12 mouse cellular contexts compared by ENCODE assay signal in the genomic region with DNA sequence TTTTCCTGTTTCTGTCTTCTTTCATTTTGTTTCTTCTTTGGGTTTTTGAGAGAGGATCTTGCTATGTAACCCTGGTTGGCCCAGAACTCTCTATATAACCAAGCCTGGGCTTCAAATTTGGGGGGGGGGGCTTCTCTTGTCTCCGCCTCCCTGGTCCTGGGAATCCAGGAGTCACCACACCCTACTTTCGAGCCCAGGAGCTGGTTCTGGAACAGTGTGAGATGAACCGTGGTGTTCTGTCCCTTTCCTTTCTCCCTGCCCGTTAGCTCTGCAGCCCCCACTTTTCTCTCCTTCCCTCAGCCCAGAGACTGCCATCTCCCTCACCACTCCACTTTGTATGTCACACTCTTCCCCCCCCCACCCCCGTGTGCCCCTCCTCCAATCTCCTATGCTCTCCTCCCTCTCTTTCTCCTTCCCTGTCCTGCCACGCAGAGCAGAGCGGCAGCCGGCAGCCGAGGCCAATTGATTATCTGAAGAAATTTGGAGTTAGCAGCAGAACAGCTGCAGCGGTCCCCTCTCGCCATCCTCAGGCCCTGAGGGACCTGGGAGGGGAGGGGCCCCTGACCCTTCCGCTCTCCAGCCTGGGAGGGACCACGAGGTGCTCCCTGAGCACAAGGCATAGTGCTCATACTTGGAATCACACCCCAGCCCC. TPM values are rescaled to one million over a fixed set of nuclear protein-coding genes. Genes with fewer than 3 reads are reported as not detected.
DNase-seq lines count a peak whose midpoint lies in the region; ATAC-seq and TF ChIP-seq lines count a peak whose summit lies in the region.
"Had no signal": no experiment of that assay in that cellular context is flagged by ENCODE, and none has a peak within 500 bp of the region (broad histone marks: within the 10 kb centered on the region; RNA-seq: fewer than 3 reads in every experiment).

No protein-coding gene starts in this region.

- TF ChIP-seq CTCF in kidney, postnatal 0 days (IDR thresholded peaks at IDR 0.05; ENCODE audit: low read depth) = no peak

- H3K4me1 ChIP-seq in kidney, postnatal 0 days (replicated peaks; ENCODE audit: insufficient read depth, low read length) = peaks cover 10% of the 10 kb centered on the region; the same call in 1 of the 2 replicates
- peaks cover 58% of the 10 kb centered on the region for H3K4me1 ChIP-seq in forebrain, embryonic 12.5 days
- peaks cover 34% of the 10 kb centered on the region for H3K4me1 ChIP-seq in limb, embryonic 13.5 days
- peaks cover 34% of the 10 kb centered on the region for H3K4me1 ChIP-seq in neural tube, embryonic 15.5 days
- H3K4me1 ChIP-seq in intestine, embryonic 16.5 days (ENCODE audit: control insufficient read depth, insufficient read depth, low read length) = peaks cover 20% of the 10 kb centered on the region

- 0 out of 2 replicates have a peak overlapping the region, but pooled peaks have one; percentile 30 for H3K4me2 ChIP-seq in kidney, postnatal 0 days (ENCODE audit: low read length)
- H3K4me2 ChIP-seq in forebrain, embryonic 12.5 days = peak overlapping the region; percentile 31
- H3K4me2 ChIP-seq in limb, embryonic 13.5 days (replicated peaks) = no peak overlapping the region
- H3K4me2 ChIP-seq in neural tube, embryonic 15.5 days = peak overlapping the region; percentile 40
- no peak overlapping the region for H3K4me2 ChIP-seq in intestine, embryonic 16.5 days (ENCODE audit: low read depth, low read length)

- no peak overlapping the region for H3K9ac ChIP-seq in kidney, postnatal 0 days (ENCODE audit: low read depth, low read length)
- H3K9ac ChIP-seq in forebrain, embryonic 12.5 days = 0 out of 2 replicates have a peak overlapping the region, but pooled peaks have one; percentile 21
- H3K9ac ChIP-seq in limb, embryonic 13.5 days = no peak overlapping the region
- H3K9ac ChIP-seq in neural tube, embryonic 15.5 days (replicated peaks) = peak overlapping the region; percentile 26; the same call in 1 of the 2 replicates
- H3K9ac ChIP-seq in intestine, embryonic 16.5 days (ENCODE audit: low read depth, low read length) = no peak overlapping the region
- H3K9ac ChIP-seq: liver, embryonic 12.5 days had no signal

- DNase-seq in kidney, postnatal 0 days (ENCODE audit: low spot score) = no peak
- no peak for DNase-seq in kidney, postnatal 36 days
- no peak for DNase-seq in natural killer cell, adult 2 months (ENCODE audit: low spot score in 2 of 2)
- DNase-seq in spleen, adult 18-20 months = no peak
- DNase-seq: adrenal gland, postnatal 36 days; kidney, adult 8-10 months; thymus, postnatal 4 days had no signal

- H3K27ac ChIP-seq in kidney, postnatal 0 days = no peak overlapping the region
- peak overlapping the region; percentile 88 for H3K27ac ChIP-seq in forebrain, embryonic 12.5 days
- no peak overlapping the region for H3K27ac ChIP-seq in limb, embryonic 13.5 days
- H3K27ac ChIP-seq in neural tube, embryonic 15.5 days (replicated peaks) = peak overlapping the region; percentile 77
- no peak overlapping the region for H3K27ac ChIP-seq in intestine, embryonic 16.5 days (ENCODE audit: low read length)
- H3K27ac ChIP-seq: liver, embryonic 12.5 days had no signal

- peaks cover 7% of the 10 kb centered on the region; the same call in 1 of the 2 replicates for H3K27me3 ChIP-seq in kidney, postnatal 0 days (ENCODE audit: insufficient read depth, low read length)
- H3K27me3 ChIP-seq in forebrain, embryonic 12.5 days = peaks cover 26% of the 10 kb centered on the region
- peaks cover 51% of the 10 kb centered on the region for H3K27me3 ChIP-seq in limb, embryonic 13.5 days
- no peaks in the 10 kb centered on the region for H3K27me3 ChIP-seq in neural tube, embryonic 15.5 days (replicated peaks)
- peaks cover 8% of the 10 kb centered on the region for H3K27me3 ChIP-seq in intestine, embryonic 16.5 days (replicated peaks; ENCODE audit: control insufficient read depth, insufficient read depth, low read length)

- no peaks in the 10 kb centered on the region for H3K36me3 ChIP-seq in kidney, postnatal 0 days (ENCODE audit: insufficient read depth, low read length)
- H3K36me3 ChIP-seq in forebrain, embryonic 12.5 days (replicated peaks) = 0 out of 2 replicates have a peak, but pooled peaks cover 4% of the 10 kb centered on the region
- H3K36me3 ChIP-seq in limb, embryonic 13.5 days = no peaks in the 10 kb centered on the region
- no peaks in the 10 kb centered on the region for H3K36me3 ChIP-seq in neural tube, embryonic 15.5 days
- no peaks in the 10 kb centered on the region for H3K36me3 ChIP-seq in intestine, embryonic 16.5 days (ENCODE audit: control insufficient read depth, insufficient read depth, low read length)
- H3K36me3 ChIP-seq: liver, embryonic 12.5 days had no signal

- ATAC-seq in kidney, postnatal 0 days (replicated peaks; ENCODE audit: low FRiP score, low read depth) = no peak
- peak; percentile 34 for ATAC-seq in forebrain, embryonic 12.5 days (ENCODE audit: low FRiP score)
- ATAC-seq in limb, embryonic 13.5 days (ENCODE audit: low FRiP score, low read depth) = 0 out of 2 replicates have a peak, but pooled peaks have one; percentile 16
- ATAC-seq in neural tube, embryonic 15.5 days (ENCODE audit: low FRiP score) = 0 out of 2 replicates have a peak, but pooled peaks have one; percentile 4
- ATAC-seq in intestine, embryonic 16.5 days = no peak
- ATAC-seq: liver, embryonic 12.5 days had no signal

- H3K9me3 ChIP-seq in kidney, postnatal 0 days (replicated peaks; ENCODE audit: low read length) = no peaks in the 10 kb centered on the region
- H3K9me3 ChIP-seq in forebrain, embryonic 12.5 days = no peaks in the 10 kb centered on the region
- H3K9me3 ChIP-seq in limb, embryonic 13.5 days = no peaks in the 10 kb centered on the region
- H3K9me3 ChIP-seq in neural tube, embryonic 15.5 days (replicated peaks) = no peaks in the 10 kb centered on the region
- H3K9me3 ChIP-seq in intestine, embryonic 16.5 days (ENCODE audit: control insufficient read depth, low read length) = no peaks in the 10 kb centered on the region
- H3K9me3 ChIP-seq: liver, embryonic 12.5 days had no signal

- no peak overlapping the region for H3K4me3 ChIP-seq in kidney, postnatal 0 days (replicated peaks; ENCODE audit: low read depth, low read length)
- H3K4me3 ChIP-seq in forebrain, embryonic 12.5 days (replicated peaks) = no peak overlapping the region
- H3K4me3 ChIP-seq in limb, embryonic 13.5 days = no peak overlapping the region
- H3K4me3 ChIP-seq in neural tube, embryonic 15.5 days (replicated peaks) = no peak overlapping the region
- no peak overlapping the region for H3K4me3 ChIP-seq in intestine, embryonic 16.5 days (ENCODE audit: low read length)
- H3K4me3 ChIP-seq: liver, embryonic 12.5 days had no signal

- 28% methylated on average over 13 of the region's 13 CpGs for WGBS in kidney, postnatal 0 days
- 24% methylated on average over 13 of the region's 13 CpGs for WGBS in forebrain, embryonic 12.5 days
- 25% methylated on average over 13 of the region's 13 CpGs for WGBS in limb, embryonic 13.5 days
- WGBS in neural tube, embryonic 15.5 days = 12% methylated on average over 13 of the region's 13 CpGs
- WGBS in intestine, embryonic 16.5 days = 35% methylated on average over 13 of the region's 13 CpGs

RNA-seq across cellular contexts. Expression of gene Nhlh1, which starts 8.1 kb away (rescaled TPM):
- not detected in 2 replicates for polyA plus RNA-seq in kidney, postnatal 0 days (2015; fragmentation: Nextera tagmentation; extraction: Ambion mirVana)
- polyA plus RNA-seq in forebrain, embryonic 12.5 days (2016; fragmentation: Nextera tagmentation; extraction: Ambion mirVana) = 9.0 and 9.8 TPM in 2 replicates
- polyA plus RNA-seq in limb, embryonic 13.5 days (2015; fragmentation: Nextera tagmentation; extraction: Ambion mirVana) = not detected in 2 replicates
- polyA plus RNA-seq in neural tube, embryonic 15.5 days (2015; fragmentation: Nextera tagmentation; extraction: Ambion mirVana) = 2.2 and 2.6 TPM in 2 replicates
- polyA plus RNA-seq in intestine, embryonic 16.5 days (2015; fragmentation: Nextera tagmentation; extraction: Ambion mirVana) = 0.09 TPM in 1 of 2 replicates, not detected in the other
- polyA plus RNA-seq: liver, embryonic 12.5 days had no signal

RNA-seq across cellular contexts. Expression of gene Vangl2, which starts 21.0 kb away (rescaled TPM):
- polyA plus RNA-seq in kidney, postnatal 0 days (2015; fragmentation: Nextera tagmentation; extraction: Ambion mirVana) = 13.6 and 13.8 TPM in 2 replicates
- 61.9 and 63.2 TPM in 2 replicates for polyA plus RNA-seq in forebrain, embryonic 12.5 days (2016; fragmentation: Nextera tagmentation; extraction: Ambion mirVana)
- polyA plus RNA-seq in limb, embryonic 13.5 days (2015; fragmentation: Nextera tagmentation; extraction: Ambion mirVana) = 20.7 and 20.8 TPM in 2 replicates
- 37.3 and 40.1 TPM in 2 replicates for polyA plus RNA-seq in neural tube, embryonic 15.5 days (2015; fragmentation: Nextera tagmentation; extraction: Ambion mirVana)
- polyA plus RNA-seq in intestine, embryonic 16.5 days (2015; fragmentation: Nextera tagmentation; extraction: Ambion mirVana) = 6.1 and 6.8 TPM in 2 replicates

RNA-seq across cellular contexts. Expression of gene Copa, which starts 33.1 kb away (rescaled TPM):
- polyA plus RNA-seq in kidney, postnatal 0 days (2015; fragmentation: Nextera tagmentation; extraction: Ambion mirVana) = 143 and 163 TPM in 2 replicates
- polyA plus RNA-seq in forebrain, embryonic 12.5 days (2016; fragmentation: Nextera tagmentation; extraction: Ambion mirVana) = 199 and 222 TPM in 2 replicates
- 247 and 281 TPM in 2 replicates for polyA plus RNA-seq in limb, embryonic 13.5 days (2015; fragmentation: Nextera tagmentation; extraction: Ambion mirVana)
- polyA plus RNA-seq in neural tube, embryonic 15.5 days (2015; fragmentation: Nextera tagmentation; extraction: Ambion mirVana) = 174 and 182 TPM in 2 replicates
- 204 and 218 TPM in 2 replicates for polyA plus RNA-seq in intestine, embryonic 16.5 days (2015; fragmentation: Nextera tagmentation; extraction: Ambion mirVana)

RNA-seq across cellular contexts. Expression of gene Ncstn, which starts 33.3 kb away (rescaled TPM):
- 129 and 135 TPM in 2 replicates for polyA plus RNA-seq in kidney, postnatal 0 days (2015; fragmentation: Nextera tagmentation; extraction: Ambion mirVana)
- 107 and 111 TPM in 2 replicates for polyA plus RNA-seq in forebrain, embryonic 12.5 days (2016; fragmentation: Nextera tagmentation; extraction: Ambion mirVana)
- 102 and 107 TPM in 2 replicates for polyA plus RNA-seq in limb, embryonic 13.5 days (2015; fragmentation: Nextera tagmentation; extraction: Ambion mirVana)
- 100 and 109 TPM in 2 replicates for polyA plus RNA-seq in neural tube, embryonic 15.5 days (2015; fragmentation: Nextera tagmentation; extraction: Ambion mirVana)
- polyA plus RNA-seq in intestine, embryonic 16.5 days (2015; fragmentation: Nextera tagmentation; extraction: Ambion mirVana) = 159 TPM in 2 replicates

Comparison
In these comparisons a context has a peak if more than half of its experiments do, and no peak if none do; other contexts are left out.
1. ATAC-seq: peak in forebrain, embryonic 12.5 days (single experiment), limb, embryonic 13.5 days (single experiment) and neural tube, embryonic 15.5 days (single experiment); none in kidney, postnatal 0 days (single experiment) and intestine, embryonic 16.5 days (single experiment).
2. H3K27ac ChIP-seq: peak in forebrain, embryonic 12.5 days (single experiment) and neural tube, embryonic 15.5 days (single experiment); none in kidney, postnatal 0 days (single experiment), limb, embryonic 13.5 days (single experiment) and intestine, embryonic 16.5 days (single experiment).
3. H3K4me2 ChIP-seq: peak in kidney, postnatal 0 days (single experiment), forebrain, embryonic 12.5 days (single experiment) and neural tube, embryonic 15.5 days (single experiment); none in limb, embryonic 13.5 days (single experiment) and intestine, embryonic 16.5 days (single experiment).
4. H3K9ac ChIP-seq: peak in forebrain, embryonic 12.5 days (single experiment) and neural tube, embryonic 15.5 days (single experiment); none in kidney, postnatal 0 days (single experiment), limb, embryonic 13.5 days (single experiment) and intestine, embryonic 16.5 days (single experiment).